Mouse (Mus musculus) intestine, embryonic 14.5 days (tissue): ENCODE data around the gene Hps5. TPM values are rescaled to one million over a fixed set of nuclear protein-coding genes. Genes with fewer than 3 reads are reported as not detected.

Experiments
- ATAC-seq: fragments of 200-750 bp; cut with Nextera tagmentation; replicated peaks from 2 replicates; pipeline ENCODE4 v1.8.0; 2017; ENCODE audit warnings: low read depth, moderate number of reproducible peaks, moderate TSS enrichment, moderate library complexity; ENCODE audit not compliant: low FRiP score, low TSS enrichment
- DNase-seq: peaks from one replicate; pipeline ENCODE4 v3.0.0-alpha.2; 2018; ENCODE audit warnings: low spot score
- H3K27ac ChIP-seq: fragments of 300-500 bp; sonication (generic); 2 replicates; pipeline ENCODE4 v1.5.1; 2014; ENCODE audit warnings: low read depth, mild to moderate bottlenecking, control low read depth
- H3K27me3 ChIP-seq: fragments of 300-500 bp; sonication (generic); replicated peaks from 2 replicates; pipeline ENCODE4 v1.6.1; 2014; ENCODE audit warnings: low read length, control low read depth; ENCODE audit not compliant: control insufficient read depth, insufficient read depth
- H3K36me3 ChIP-seq: fragments of 300-500 bp; sonication (generic); 2 replicates; pipeline ENCODE4 v1.6.1; 2014; ENCODE audit warnings: low read length, control low read depth; ENCODE audit not compliant: control insufficient read depth, insufficient read depth
- H3K4me1 ChIP-seq: fragments of 300-500 bp; sonication (generic); replicated peaks from 2 replicates; pipeline ENCODE4 v1.6.1; 2014; ENCODE audit warnings: low read length, control low read depth, mixed read lengths; ENCODE audit not compliant: control insufficient read depth, insufficient read depth
- H3K4me2 ChIP-seq: fragments of 300-500 bp; sonication (generic); 2 replicates; pipeline ENCODE4 v1.6.1; 2014; ENCODE audit warnings: low read length
- H3K4me3 ChIP-seq: fragments of 300-500 bp; sonication (generic); 2 replicates; pipeline ENCODE4 v1.5.1; 2014; ENCODE audit warnings: low read depth, low read length, control low read depth, mixed read lengths
- H3K9ac ChIP-seq: fragments of 300-500 bp; sonication (generic); 2 replicates; pipeline ENCODE4 v1.6.1; 2014; ENCODE audit warnings: mild to moderate bottlenecking, low read length
- H3K9me3 ChIP-seq: fragments of 300-500 bp; sonication (generic); 2 replicates; pipeline ENCODE4 v1.6.1; 2016; ENCODE audit warnings: low read length, control low read depth; ENCODE audit not compliant: control insufficient read depth
- WGBS: fragments of 180-500 bp; shearing (Covaris S2); extraction: QIAGEN DNeasy Blood & Tissue Kit; methylation state at CpG from one replicate; pipeline ENCODE4 v1.1.7; 2014; 5-methylcytosine and 5-hydroxymethylcytosine counted together
- polyA plus RNA-seq: library from polyadenylated mRNA; unstranded; fragments of >200 nt; fragmentation: Nextera tagmentation; extraction: Ambion mirVana; gene quantifications from 2 replicates; pipeline ENCODE4 v1.2.1, GENCODE M21; 2014

Gene Hps5
- polyA plus RNA-seq, 1 experiment from 2014 or later = 18.8 TPM

GRCm38 (mm10) chr7:46716897-46717296 lies 79.0 kb downstream of the Hps5 start:
- Histone ChIP-seq H3K27ac (no peak overlapping the region), H3K4me1 (no peaks in the 10 kb centered on the region), H3K4me3 (no peak overlapping the region), H3K4me2 (no peak overlapping the region), H3K36me3 (no peaks in the 10 kb centered on the region), H3K27me3 (0 out of 2 replicates have a peak, but pooled peaks cover 3% of the 10 kb centered on the region), H3K9me3 (no peaks in the 10 kb centered on the region), H3K9ac (no peak overlapping the region)
- DNase-seq (no peak), ATAC-seq (no peak)
- WGBS = 46% methylated on average over 5 of the region's 5 CpGs

- H3K36me3 ChIP-seq = no peaks in the 10 kb centered on the region
- no peak within 1 kb of the TSS for H3K27ac ChIP-seq
- H3K4me1 ChIP-seq = no peaks in the 10 kb centered on the region
- H3K4me2 ChIP-seq = no peak within 1 kb of the TSS
- ATAC-seq (no peak), DNase-seq (no peak)
- H3K4me3 ChIP-seq = no peak within 1 kb of the TSS
- H3K27me3 ChIP-seq = no peaks in the 10 kb centered on the region
- H3K9me3 ChIP-seq = no peaks in the 10 kb centered on the region
- 89% methylated on average over 5 of the region's 5 CpGs for WGBS
- H3K9ac ChIP-seq = no peak within 1 kb of the TSS
Measured at GRCm38 (mm10) chr7:46715600-46715999, 80.3 kb downstream of the Hps5 start, which contains the start of gene Saa3. Saa3 (minus strand) TSS chr7:46715700.

- H3K9me3 ChIP-seq = no peaks in the 10 kb centered on the region
- no peak overlapping the region for H3K27ac ChIP-seq
- H3K4me1 ChIP-seq = peaks cover 2% of the 10 kb centered on the region
- DNase-seq = peak; percentile 79
- ATAC-seq = no peak
- H3K4me2 ChIP-seq = no peak overlapping the region
- H3K4me3 ChIP-seq = no peak overlapping the region
- H3K9ac ChIP-seq = no peak overlapping the region
- no peaks in the 10 kb centered on the region for H3K36me3 ChIP-seq
- WGBS = 32% methylated on average over 6 of the region's 6 CpGs
- H3K27me3 ChIP-seq = no peaks in the 10 kb centered on the region
Measured at GRCm38 (mm10) chr7:46714518-46714917, 81.3 kb downstream of the Hps5 start.

DNA sequence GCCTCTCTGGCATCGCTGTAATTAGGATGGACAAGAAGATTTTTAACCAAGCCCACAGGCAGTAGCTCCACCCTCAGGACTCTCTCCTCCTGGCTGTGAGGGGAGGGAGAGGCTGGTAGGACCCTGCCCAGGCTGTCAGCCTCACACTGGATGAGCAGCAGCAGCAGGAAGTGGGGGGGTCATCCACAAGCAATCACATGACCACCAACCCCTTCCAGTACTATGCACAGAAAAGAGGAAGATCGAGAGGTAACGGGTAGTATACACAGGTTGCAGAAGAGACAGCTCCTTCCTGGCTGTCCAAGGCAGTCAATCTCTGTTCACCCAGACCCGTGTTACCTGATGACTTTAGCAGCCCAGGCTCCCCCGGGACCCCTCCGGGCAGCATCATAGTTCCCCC lies 83.6 kb downstream of the Hps5 start:
- H3K4me2 ChIP-seq = no peak overlapping the region
- H3K9ac ChIP-seq = no peak overlapping the region
- no peaks in the 10 kb centered on the region for H3K9me3 ChIP-seq
- 62% methylated on average over 6 of the region's 6 CpGs for WGBS
- H3K36me3 ChIP-seq = peaks cover 13% of the 10 kb centered on the region; the same call in 1 of the 2 replicates
- H3K27ac ChIP-seq = no peak overlapping the region
- peaks cover 7% of the 10 kb centered on the region for H3K4me1 ChIP-seq
- no peaks in the 10 kb centered on the region for H3K27me3 ChIP-seq
- DNase-seq (no peak), ATAC-seq (no peak)
- H3K4me3 ChIP-seq = no peak overlapping the region

Other genes starting within 250 kb of the Hps5 start
- 16.8 and 17.5 TPM in 2 replicates for gene Sergef, start 156.3 kb downstream of the Hps5 start, polyA plus RNA-seq
- 0.31 and 0.42 TPM in 2 replicates for gene Tph1, start 123.5 kb downstream of the Hps5 start, polyA plus RNA-seq
- gene Saal1, start 85.4 kb downstream of the Hps5 start, polyA plus RNA-seq = 35.2 and 39.8 TPM in 2 replicates
- 0.35 and 0.99 TPM in 2 replicates for gene Saa3, start 80.4 kb downstream of the Hps5 start, polyA plus RNA-seq
- not detected in 2 replicates for gene Saa4, start 63.5 kb downstream of the Hps5 start, polyA plus RNA-seq
- gene Saa1, start 53.1 kb downstream of the Hps5 start, polyA plus RNA-seq = 1.4 and 2.0 TPM in 2 replicates
- 0.45 and 1.1 TPM in 2 replicates for gene Saa2, start 44.3 kb downstream of the Hps5 start, polyA plus RNA-seq
- gene Gtf2h1, start within 50 bp of the Hps5 start, polyA plus RNA-seq = 48.7 and 52.9 TPM in 2 replicates
- gene Ldha, start 45.4 kb upstream of the Hps5 start, polyA plus RNA-seq = 2,451 TPM in 2 replicates
- gene Ldhc, start 65.1 kb upstream of the Hps5 start, polyA plus RNA-seq = not detected in 2 replicates
- gene Tsg101, start 123.9 kb upstream of the Hps5 start, polyA plus RNA-seq = 165 and 174 TPM in 2 replicates
- 11.4 and 12.6 TPM in 2 replicates for gene Uevld, start 162.5 kb upstream of the Hps5 start, polyA plus RNA-seq
- gene Gm9999, start 187.5 kb upstream of the Hps5 start, polyA plus RNA-seq = not detected in 2 replicates
- gene Spty2d1, start 212.3 kb upstream of the Hps5 start, polyA plus RNA-seq = 17.6 and 18.0 TPM in 2 replicates